Mouse (Mus musculus): ENCODE measurements around the gene Olfr3.

The Olfr3 gene

GRCm38 (mm10) chr2:36816932-36817331 lies at the start of gene Olfr3:
Gene Olfr3 (minus strand): TSS chr2:36817032.
- no peak for DNase-seq (ENCODE audit: inconsistent age in 2 of 2, low spot score in 1 of 2)

GRCm38 (mm10) chr2:36862560-36862959 lies 45.7 kb upstream of the Olfr3 start, which contains the start of gene Olfr351:
Gene Olfr351 (minus strand): TSS chr2:36862660.
- no peak for DNase-seq (ENCODE audit: inconsistent age in 2 of 2, low spot score in 1 of 2)

- DNase-seq (ENCODE audit: inconsistent age in 2 of 2, low spot score in 1 of 2) = no peak
Observed at GRCm38 (mm10) chr2:36846010-36846409, 29.2 kb upstream of the Olfr3 start, which contains the start of gene Olfr350. Gene Olfr350 (plus strand): TSS chr2:36846310.

GRCm38 (mm10) chr2:36790238-36790637 lies 26.6 kb downstream of the Olfr3 start, which contains the start of gene Olfr50:
Gene Olfr50 (plus strand): TSS chr2:36790538.
- DNase-seq (ENCODE audit: inconsistent age in 2 of 2, low spot score in 1 of 2) = no peak

- DNase-seq (ENCODE audit: inconsistent age in 2 of 2, low spot score in 1 of 2) = no peak
Observed at GRCm38 (mm10) chr2:36783976-36784375, 32.9 kb downstream of the Olfr3 start, which contains the start of gene Olfr348. Gene Olfr348 (plus strand): TSS chr2:36784276.
